Mouse (Mus musculus): ENCODE data around the gene Macf1.

Gene Macf1

DNA sequence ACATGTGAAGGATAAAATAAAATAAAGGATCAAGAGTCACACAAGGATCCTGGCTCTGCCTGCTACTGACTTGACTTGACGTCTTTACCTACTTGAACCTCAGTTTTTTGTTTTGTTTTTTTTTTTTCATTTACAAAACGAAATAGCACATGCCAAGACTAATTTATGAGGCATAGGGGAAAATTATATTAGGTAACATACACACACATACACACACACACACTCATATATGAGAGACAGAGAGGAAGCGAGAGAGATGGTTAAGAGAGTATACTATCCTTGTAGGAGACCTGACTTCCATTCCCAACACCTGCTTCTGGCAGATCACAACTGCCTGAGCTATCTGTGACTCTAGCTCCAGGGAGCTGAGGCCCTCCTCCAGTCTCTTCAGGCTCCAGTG lies at the start of gene Macf1:
Gene Macf1, minus strand, starts transcription at position 101 of the 400 bp plus-strand sequence.
- DNase-seq (ENCODE audit: low spot score in 2 of 2): no peak

GRCm38 (mm10) chr4:123733532-123733931 lies 49.4 kb upstream of the Macf1 start:
- no peak for DNase-seq (ENCODE audit: low spot score in 2 of 2)

DNA sequence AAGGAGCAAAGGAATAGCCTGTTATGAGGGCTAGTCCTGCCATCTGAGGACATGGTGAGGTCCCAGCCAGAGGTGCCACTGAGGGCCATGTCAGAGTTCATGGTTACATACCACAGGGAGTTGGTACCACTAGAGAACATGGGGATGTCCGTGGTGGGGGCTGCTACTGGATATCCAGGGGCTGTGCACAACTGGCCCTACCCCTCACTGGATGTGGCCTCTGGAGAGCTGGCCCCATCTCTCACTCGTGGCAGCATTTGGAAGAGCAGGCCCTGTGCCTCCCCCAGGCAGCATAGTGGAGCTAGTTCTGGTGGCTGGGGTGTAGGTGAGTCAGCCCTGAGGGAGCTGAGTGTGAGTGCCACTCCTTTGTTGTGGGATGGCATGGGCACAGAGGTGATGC lies 48.8 kb upstream of the Macf1 start:
- DNase-seq (ENCODE audit: low spot score in 2 of 2): no peak

- no peak for DNase-seq (ENCODE audit: low spot score in 2 of 2)
These were observed 48.2 kb upstream of the Macf1 start for GRCm38 (mm10) chr4:123732163-123732910.

DNA sequence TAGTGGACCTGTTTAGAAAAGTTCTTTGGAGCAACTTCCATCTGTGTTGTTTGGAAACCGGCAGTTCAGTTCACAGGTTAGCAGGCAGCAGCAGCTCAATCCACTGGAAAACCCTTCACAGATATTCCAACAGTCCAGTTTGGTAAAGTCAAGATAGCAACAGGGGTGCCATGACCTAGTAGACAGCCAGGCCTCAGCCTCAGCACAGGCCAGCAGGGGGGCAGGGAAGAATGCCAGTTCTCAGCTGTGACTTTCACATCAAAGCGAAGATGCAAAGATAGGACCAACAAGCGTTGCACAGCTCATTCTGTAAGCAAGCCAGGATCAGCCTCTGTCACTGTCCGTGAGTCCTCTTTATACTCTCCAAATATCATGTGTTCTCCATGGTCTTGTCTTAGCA lies 37.6 kb upstream of the Macf1 start:
- DNase-seq (ENCODE audit: low spot score in 2 of 2): no peak

DNA sequence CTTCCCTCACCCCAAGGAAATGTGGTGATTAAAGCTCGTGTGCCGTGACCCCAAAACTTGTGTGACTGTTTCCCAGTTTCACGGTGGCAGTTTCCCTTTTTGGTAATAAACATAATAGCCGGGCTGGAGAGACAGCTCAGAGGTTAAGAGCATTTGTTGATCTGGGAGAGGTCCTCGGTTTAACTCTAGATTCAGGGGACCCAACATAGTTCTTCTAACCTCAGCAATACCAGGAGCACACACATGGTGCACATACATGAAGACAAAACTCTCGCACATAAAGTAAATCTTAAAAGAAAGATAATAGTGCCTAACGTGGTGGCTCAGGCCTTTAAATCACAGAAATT lies 34.2 kb upstream of the Macf1 start:
- DNase-seq (ENCODE audit: low spot score in 2 of 2): no peak

GRCm38 (mm10) chr4:123717574-123718433 lies 33.6 kb upstream of the Macf1 start, which contains the start of gene Ndufs5:
Gene Ndufs5 (minus strand): TSS chr4:123718202.
- DNase-seq (ENCODE audit: low spot score in 2 of 2): peak; percentile 94 to 95

DNA sequence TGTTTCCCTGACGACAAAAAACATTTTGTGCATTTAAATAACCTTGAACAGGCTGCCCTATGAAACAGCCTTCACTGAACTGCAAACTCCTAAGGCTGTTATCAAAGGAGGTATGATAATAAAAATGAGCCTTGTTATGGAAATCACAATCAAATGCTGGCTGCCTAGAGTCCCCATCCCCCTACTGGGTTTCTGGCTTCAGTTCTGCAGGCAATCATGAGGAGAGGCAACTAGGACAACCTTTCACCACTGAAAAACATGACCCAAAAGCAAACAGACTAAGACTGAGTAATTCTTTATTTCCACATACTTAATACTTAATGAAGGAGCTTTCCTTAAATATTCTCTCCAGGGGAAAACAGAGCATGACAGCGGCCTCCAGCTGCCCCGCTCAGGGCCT lies 28.3 kb upstream of the Macf1 start:
- DNase-seq (ENCODE audit: low spot score in 2 of 2): no peak

DNA sequence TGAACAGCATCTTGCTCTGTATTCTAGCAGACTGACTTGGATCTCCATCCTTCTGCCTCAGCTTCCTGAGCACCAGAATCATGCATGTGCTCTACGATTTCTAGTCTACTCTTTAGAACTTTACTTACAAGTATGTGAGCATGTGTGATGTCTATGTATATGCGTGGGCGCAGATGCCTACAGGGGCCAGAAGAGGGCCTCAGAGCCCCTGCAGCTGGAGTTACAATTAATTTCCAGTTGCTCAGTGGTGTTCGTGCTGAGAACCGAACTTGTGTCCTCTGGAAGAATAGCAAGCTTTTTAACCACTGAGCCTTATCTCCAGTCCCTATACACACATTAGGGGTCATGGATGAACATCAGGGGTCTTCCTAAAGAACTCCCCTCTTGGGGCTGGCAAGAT lies 23.2 kb upstream of the Macf1 start:
- no peak for DNase-seq (ENCODE audit: low spot score in 2 of 2)

- DNase-seq (ENCODE audit: low spot score in 2 of 2): no peak
These were observed 21.2 kb upstream of the Macf1 start for GRCm38 (mm10) chr4:123705340-123705739.

- DNase-seq (ENCODE audit: low spot score in 2 of 2): no peak
These were observed 9.2 kb upstream of the Macf1 start for GRCm38 (mm10) chr4:123693384-123693783.

DNA sequence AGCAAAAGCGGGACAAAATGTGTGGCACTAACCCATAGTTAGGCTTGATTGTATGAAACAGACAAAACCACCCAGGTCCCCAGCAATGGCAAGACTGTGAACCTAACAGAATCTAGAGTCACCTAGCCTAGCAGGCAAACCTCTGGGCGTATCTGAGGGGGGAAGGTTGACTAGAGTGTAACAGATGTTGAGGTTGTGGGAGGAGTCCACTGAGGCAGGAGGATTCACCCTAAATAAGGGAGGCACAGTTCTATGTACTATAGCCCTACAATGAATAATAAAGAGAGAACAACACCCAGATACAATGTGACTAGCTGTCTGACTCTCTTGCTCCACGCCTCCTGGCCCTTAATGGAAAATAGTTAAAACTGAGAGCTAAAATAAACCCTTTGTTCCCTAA lies 7.9 kb upstream of the Macf1 start:
- DNase-seq (ENCODE audit: low spot score in 2 of 2): no peak

DNA sequence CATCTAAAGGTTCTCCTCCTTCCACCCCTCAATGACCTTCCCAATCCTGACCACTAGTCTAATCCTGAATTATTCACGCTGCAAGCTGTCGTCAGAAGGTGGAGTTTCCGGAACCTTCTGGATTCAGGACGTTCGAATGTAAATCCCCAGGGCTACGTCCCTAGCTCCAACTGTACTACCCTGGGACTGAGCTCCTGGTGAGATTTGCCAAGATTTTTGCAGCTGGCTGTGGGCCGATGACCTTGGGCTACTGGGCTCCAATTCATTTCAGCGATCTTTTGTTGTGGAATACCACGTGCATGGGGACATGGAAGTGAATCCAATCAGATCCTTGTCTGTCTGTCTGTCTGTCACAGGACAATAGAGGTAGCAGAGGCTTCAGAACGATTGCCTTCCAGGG lies 6.2 kb upstream of the Macf1 start:
- no peak for DNase-seq (ENCODE audit: low spot score in 2 of 2)

GRCm38 (mm10) chr4:123687025-123687781 lies 3.0 kb upstream of the Macf1 start:
- DNase-seq (ENCODE audit: low spot score in 2 of 2): no peak

DNA sequence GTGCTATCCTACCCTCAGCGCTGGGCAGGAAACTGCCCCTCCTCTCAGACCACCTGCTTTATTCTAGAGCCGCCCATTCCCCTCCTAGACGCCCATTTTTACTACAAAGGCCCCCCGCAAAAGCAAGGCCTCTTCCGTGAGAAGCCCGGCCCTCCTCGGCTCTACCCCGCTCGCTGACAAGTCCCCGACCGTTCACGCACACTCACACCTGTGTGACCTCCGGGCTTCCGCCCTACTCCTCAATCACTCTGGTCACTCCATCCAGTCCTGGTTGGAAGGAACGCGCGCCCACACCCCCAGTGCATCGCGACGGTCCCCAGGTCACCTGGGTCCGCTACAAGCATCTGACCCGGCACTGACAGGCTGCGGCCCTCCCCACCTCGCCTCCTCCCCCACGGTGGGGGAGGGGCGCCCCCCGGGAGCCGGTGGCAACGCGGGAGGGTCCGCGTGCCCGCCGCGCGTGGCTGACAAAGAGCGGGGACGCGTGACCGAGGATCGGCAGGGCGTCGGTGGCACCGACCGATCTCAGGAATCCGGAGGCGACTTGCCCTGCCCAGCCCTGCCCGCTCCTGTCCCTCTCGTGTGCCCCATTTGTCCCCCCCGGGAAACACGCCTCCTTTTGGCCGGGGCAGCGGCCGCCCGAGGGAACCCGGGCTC lies 2.3 kb upstream of the Macf1 start:
- no peak for DNase-seq (ENCODE audit: low spot score in 2 of 2)

DNA sequence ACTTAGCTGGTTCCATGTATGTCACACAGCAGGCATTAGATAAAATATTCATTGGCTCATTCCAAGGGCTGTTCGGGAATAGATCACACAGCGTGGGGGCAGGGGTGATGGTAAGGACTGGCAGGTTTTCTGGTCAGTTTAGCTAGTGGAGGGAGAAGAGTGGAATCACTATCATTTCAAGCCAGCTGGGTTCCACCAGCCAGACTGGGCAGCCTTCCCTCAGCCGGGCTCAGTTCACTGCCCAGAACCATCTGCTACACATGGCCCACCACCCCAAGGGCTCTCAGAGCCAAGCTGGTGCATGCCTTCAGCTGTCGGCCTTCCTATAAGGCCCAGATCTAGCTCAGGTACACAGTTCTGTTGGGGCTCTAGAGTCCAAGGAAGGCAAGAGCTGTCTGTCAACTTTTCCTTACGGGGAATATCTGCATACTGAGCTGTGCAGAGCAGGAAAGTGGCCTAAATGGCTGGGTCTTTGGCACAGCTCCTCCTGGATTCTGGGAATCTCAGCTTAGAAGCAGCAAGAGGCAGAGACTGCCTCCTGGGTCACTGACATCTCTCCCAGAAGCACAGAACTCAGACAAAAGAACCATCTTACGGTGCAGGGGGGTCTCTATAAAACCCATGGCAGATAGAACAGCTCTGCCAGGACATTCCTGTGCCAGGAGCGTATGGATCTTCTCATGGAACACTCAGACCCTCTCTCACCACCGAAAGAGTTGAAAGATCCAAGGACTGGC lies 1.5 kb upstream of the Macf1 start:
- no peak for DNase-seq (ENCODE audit: low spot score in 2 of 2)

DNA sequence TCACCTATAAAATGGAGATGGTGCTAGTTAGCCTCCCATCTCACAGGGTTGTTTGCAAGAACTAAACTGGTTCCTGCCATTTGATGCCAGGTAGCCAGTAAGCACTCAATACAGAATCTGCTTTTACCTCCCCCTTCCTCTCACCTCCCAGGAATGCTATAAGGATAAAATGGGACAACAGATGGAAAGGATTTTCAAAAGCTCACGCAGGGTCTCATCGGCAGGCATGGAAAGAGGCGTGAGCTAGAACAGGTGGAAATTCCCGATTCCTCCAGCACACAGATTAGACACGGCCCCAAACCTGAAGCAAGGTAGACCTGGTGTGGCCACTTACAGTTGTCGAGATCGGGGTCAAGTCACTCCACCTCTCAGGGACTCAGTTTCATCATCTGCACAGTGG lies 886 bp upstream of the Macf1 start:
- DNase-seq (ENCODE audit: low spot score in 2 of 2): no peak

GRCm38 (mm10) chr4:123682291-123682690 lies 1.9 kb downstream of the Macf1 start:
- no peak for DNase-seq (ENCODE audit: low spot score in 2 of 2)

GRCm38 (mm10) chr4:123680962-123681361 lies 3.2 kb downstream of the Macf1 start:
- DNase-seq (ENCODE audit: low spot score in 2 of 2): peak in 1 of 2 experiments; percentile 72

DNA sequence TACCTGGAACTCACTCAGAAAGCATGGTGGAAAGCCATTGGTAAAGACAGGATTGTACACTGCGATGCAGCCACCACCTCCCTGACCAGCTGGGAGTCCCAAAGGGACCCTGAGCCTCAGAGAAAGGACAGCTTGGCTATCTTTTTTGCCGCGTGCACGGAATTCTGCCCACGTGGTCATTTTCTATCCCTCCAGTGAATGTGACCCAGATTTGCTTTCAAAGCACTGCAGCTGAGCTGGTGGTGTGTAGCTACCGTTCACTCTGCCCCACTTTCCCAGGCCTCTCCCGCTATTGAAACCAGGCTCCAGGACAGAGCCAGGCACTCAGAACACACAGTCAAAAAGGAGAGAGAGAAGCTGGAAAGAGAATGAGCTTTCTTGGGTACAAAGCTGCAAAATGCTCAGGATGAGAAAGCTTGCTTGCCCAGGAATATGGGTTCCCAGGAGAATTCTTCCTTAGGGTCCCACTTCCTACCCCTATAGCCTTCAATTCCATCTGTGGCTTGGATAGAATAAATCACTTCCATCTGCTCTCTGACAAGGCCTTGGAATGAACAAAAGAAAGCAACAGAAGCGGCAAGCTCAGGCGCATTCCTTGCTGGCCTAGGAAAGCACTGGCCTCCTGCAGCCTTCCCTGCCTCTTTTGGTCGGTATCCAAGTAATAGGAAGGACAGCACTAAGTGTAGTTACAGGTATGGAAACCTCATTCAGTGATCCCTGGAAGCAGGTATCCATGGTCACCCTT lies 6.9 kb downstream of the Macf1 start:
- DNase-seq (ENCODE audit: low spot score in 2 of 2): peak in 1 of 2 experiments; percentile 81
